Mouse (Mus musculus) heart, adult 18-20 months (tissue): ENCODE measurements around the gene Tmem52. TPM values are rescaled to one million over a fixed set of nuclear protein-coding genes. Genes with fewer than 3 reads are reported as not detected.
"Not testable (repeated sequence)": the region's sequence is repeated elsewhere in the genome, so short reads cannot be mapped to it uniquely, and the experiment has no call there.

Source experiments
- DNase-seq, 2 experiments: peaks; one replicate each; pipeline ENCODE4 v3.0.0; 2021 to 2022; ENCODE audit warnings: mixed read lengths in 1 of 2
- long read RNA-seq, 2 experiments: library from polyadenylated mRNA; stranded (forward); transcript quantifications; one replicate each; pipeline ENCODE4 v2.0.0; 2021
- total RNA-seq, 2 experiments: library from RNA; stranded (reverse); gene quantifications; 2 replicates each; pipeline ENCODE4 v1.2.3; 2021

Tmem52 gene
- total RNA-seq = 1 to 10 TPM; 4.8 to 6.4 TPM
- long read RNA-seq, experiment 1, partial matches to known transcripts = 4 of 14 reads
- long read RNA-seq, experiment 1, other reads (novel, unspliced or antisense) = 0 of 14 reads
- long read RNA-seq, experiment 2, partial matches to known transcripts = 0 of 4 reads
- long read RNA-seq, experiment 2, other reads (novel, unspliced or antisense) = 0 of 4 reads

DNA sequence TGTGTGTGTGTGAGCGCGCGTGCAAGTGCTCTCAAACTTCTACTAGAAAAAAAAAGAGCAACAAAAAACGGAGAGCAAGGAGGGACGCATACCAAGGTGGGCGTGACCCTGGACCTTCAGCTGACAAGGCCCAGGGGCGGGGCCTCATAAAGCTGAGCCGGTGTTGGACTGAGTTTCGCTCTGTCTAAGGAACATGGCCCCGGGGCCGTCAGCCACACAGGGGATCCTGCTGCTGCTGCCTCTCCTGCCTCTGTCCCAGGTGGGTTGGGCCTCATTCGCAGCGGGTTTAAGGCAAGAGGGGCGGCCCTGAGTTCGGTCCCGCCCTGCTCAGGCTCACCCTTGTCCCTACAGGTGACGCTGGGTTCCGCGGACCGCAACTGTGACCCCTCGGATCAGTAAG lies at the start of gene Tmem52:
Gene Tmem52 (plus strand): TSS at position 163 of the 400 bp plus-strand sequence.
- peak in 1 of 2 experiments; percentile 37 for DNase-seq

DNA sequence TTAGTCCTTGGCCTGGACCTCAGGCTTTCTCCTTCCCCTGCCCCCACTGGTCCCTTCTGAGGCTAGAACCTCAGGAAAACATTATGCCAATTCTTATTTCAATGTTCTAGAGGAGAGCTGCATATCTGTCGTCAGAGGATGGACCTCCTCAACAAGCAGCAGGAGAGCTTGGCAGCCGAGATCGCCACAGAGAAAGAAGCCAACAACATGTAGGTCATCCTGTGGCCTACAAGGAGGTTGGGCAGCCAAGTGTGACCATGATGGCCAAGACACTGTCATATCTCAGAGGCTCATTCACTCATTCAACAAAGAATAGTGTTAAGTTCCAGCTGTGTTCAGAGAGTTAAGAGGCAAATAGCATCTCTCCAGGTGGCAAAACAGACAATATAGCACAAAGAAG lies 48.8 kb upstream of the Tmem52 start:
- DNase-seq = no peak

DNA sequence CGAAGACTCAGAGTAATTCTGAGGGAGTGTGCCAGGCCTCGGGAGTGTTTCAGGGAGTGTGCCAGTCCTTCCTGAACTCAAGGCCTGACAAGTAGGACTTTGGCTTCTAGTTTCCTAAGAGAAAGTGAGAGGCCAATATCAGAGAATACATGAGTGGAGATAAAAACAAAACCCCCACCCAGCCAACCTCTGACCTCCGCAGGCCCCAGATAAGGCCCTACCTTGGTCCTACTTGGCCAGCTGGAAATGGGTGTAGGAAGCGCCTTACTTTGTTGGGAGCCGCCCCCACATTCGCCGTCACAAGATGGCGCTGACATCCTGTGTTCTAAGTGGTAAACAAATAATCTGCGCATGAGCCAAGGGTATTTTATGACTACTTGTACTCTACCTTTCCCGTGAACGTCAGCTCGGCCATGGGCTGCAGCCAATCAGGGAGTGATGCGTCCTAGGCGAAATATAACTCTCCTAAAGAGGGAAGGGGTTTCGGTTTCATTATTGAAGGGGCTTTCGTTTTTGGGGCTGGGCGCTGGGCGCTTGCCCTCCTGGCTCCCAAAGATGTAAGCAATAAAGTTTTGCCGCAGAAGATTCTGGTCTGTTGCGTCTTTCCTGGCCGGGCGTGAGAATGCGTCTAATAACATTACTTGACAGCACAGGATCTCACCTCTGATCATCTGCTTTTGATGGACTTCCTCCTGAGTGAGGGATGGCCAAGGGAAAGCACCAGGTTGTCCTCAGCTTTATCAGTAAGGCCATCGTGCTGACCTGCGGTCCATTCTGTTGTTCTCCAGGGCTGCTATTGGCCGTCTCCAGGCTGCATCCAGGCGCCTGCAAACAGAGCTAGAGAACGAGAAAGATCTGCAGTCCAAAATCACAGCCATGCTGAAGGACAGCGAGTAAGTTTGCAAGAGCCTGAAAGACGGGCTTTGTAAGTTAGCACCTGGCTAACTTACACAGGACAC lies 47.2 kb upstream of the Tmem52 start:
- not testable (repeated sequence) for DNase-seq

DNA sequence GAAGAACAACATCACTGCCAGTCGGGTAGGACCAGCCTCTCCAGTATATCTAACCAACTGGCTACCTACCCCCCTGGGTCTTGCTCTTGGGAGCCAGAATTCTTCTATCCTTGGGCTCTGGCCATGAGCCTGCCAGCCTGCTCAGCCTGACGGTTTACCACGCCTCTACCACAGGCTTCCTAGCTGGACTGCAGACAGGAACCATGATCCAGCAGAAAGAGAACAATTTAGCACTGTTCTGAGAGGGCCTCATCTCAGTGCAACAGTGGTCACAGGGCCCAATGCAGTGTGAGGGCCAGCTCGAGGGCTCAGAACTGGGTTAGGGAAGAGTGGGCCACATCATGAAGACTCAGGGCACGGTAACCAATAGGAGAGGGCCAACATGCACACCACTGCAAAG lies 44.9 kb upstream of the Tmem52 start:
- DNase-seq = no peak

DNA sequence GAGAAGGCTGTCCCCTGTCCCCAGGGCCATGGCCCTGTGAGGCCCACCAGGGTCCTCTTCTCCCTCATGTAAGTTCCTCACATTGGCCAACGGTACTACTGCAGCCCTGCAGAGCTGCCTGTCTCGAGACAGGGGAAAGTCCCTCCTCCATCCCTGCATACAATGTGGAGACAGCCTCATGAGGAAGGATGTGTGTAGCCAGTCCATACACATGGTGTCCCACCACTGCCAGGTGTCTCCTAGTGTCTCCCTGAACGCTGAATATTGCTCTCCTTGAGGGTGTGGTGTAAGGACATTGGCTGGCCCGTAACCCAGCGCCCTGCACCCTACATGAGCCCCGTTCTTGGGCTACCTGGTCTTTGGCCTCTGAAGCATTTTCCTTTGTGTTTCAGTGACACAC lies 42.6 kb upstream of the Tmem52 start:
- no peak for DNase-seq

DNA sequence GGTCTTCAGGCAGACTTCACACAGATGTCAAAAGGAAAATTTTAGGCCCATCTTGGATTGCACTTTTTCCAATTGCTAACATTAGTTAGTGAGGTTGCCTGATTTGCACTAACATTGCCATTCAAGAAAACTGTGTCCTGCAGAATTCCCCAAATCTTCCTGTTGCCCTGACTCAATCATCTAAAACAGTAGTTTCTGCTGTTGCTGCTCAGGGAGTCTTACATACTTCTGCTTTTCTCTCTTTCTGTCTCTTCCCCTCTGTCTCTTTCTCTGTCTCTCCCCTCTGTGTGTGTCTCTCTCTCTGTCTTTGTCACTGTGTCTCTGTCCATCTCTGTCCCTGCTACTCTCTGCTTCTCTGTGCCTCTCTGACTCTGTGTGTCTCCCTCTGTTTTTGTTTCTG lies 40.5 kb upstream of the Tmem52 start:
- no peak for DNase-seq

DNA sequence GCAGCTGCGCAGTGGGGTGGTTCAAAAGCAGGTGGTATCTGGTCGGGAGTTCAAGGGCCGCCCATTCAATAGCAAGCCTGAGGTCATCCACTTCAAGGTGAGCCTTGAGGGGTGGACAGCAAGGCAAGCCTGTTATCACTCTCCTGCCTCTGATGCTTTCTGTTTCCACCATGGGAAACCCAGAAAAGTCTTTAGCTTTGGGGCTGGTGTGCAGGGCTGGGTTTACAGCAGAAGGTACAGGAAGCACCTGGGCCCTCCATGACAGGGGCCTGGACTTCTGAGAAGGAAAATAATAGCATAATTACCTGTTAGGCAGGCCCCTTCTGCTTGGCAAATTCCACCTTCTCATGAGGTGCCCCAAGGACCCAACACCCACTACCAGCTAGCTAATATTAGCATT lies 39.7 kb upstream of the Tmem52 start:
- DNase-seq = no peak

DNA sequence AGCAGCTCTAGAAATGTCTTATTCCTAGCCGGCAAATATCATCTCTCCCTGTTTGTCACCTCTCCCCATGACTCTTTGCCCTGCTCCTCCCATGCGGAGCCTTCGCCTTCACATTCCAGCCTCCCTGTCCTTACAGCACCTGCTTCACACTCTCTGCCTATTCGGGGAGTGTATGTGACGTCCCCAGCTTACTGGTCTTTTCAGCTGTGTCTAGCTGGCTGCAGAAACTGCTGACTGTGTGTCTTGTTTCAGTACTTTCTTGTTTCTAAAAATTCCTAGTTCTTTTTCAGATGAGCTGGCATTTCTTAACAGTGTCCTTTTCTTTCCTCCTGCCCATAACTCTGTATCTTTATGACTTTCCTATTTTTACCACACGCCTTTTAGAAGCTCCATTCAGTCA lies 36.6 kb upstream of the Tmem52 start:
- no peak for DNase-seq

DNA sequence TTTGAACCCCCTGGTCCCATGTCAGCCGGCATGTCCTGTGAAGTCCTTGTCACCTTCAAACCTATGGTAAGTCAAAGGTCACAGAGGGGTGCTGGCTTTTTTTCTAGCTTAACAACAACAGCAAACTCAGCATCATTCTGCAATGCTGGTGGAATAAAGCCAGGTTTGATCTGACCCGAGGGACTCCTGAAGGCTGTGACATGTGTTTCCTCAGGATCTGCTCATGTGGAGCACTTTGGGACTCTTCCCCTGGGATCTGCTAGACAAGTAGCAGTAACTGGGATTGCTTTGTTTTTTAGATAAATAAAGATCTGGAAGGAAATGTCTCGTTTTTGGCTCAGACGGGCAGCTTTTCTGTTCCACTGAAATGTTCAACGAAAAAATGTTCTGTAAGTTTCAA lies 34.9 kb upstream of the Tmem52 start:
- peak in 1 of 2 experiments; percentile 14 for DNase-seq

DNA sequence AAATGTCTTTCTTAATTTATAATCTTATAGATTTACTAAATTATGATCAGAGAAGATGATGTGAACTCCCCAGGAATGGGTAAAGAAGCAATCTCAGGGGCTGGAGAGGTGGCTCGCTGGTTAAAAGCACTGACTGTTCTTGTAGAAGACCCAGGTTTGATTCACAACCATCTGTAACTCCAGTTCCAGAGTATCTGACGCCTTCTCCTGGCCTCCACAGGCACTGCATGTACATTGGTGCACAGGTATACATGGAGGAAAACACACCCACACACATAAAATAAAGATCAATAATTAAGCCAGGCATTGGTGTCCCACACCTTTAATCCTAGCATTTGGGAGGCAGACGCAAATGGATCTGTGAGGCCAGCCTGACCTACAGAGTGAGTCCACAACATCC lies 26.1 kb upstream of the Tmem52 start:
- DNase-seq = no peak

DNA sequence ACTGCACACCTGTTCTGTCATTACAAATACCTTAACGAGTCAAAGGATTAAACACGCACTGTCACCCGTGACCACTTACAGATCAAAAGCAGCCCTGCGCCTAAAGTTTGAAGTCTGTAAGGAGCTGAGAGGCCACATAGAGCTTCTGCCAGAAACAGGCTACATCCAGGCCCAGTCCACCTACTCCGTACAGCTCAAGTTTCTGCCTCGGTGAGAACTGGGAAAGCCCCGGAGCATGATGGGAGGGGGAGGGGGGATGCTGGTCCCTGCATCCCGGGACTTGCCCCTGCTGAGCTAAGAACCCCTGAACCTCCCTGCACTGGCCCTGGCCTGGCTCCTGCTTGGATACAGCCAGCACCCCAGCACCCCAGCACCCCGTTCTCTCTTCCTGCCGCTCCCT lies 17.3 kb upstream of the Tmem52 start:
- no peak for DNase-seq

DNA sequence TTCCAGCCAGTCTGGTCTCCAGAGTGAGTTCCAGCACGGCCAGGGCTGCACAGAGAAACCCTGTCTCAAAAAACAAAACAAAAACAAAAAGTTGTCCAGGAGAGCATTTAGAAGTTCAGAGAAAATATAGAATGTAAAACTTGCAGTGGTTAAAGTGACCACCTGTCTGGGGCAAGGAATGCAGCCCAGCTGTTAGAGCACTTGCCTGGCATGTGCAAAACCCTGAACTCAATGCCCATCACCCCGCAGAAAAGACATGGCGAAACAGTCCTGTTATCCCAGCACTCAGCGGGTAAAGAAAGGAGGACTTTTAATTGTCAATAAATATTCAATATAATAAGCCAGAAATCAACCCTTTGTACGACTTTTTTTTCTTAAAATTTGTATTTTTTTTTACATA lies 10.3 kb upstream of the Tmem52 start:
- DNase-seq = no peak

DNA sequence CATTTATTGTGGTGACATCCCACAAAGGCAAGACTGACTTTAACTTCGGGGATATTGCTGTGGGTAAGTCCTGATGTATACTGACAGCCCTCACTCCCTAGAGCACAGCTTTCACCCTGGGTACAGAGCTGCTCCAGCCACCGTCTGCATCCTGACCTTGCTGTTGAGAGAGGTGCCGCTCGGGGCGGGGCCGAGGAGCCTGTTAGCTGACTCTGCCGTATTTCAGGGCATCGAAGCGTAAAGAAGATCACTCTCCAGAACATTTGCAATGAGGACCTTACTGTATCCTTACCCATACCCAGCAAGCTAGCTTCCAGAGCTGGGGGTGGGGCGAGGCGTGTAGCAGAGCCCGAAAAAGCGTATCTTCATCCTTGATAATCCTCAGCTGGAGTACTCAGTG lies 5.9 kb upstream of the Tmem52 start:
- DNase-seq = no peak

DNA sequence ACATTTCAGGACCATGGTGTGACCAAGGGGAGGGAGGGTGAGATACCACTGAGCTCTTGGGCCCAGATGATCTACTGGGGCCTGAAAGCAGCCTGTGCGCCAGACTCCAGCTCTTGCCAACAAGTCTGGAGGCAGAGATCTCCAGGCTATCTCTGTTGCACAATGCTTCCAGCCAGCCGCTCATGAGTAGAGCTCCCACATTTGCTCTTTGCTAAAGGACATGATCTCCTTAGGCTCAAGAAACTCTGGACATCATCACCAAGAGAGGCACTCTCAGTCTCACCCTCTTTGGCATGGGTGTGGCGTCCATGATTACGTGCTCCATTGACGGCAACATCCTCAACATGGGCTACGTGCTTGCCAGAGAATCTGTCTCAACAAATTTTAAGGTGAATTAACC lies 5.3 kb upstream of the Tmem52 start:
- peak; percentile 28 to 64 for DNase-seq

DNA sequence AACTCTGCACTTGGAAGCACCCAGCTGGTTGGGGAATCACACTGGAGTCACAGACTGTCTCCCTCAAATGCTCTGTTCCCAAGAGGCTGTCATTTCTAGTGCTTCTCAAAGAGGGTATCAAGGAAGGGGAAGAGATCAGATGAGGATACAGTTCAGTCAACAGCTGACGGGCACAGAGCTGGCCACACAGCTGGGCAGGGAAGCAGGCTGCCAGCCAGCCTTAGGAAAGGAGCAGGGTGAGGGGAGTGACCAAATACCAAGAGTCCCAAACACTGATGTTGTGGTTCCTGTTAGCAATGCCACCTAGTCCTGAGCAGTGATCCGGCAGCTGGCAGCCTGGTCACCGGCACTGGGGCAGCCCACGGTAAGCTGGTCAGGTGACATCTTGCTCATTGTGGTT lies 4.9 kb upstream of the Tmem52 start:
- no peak for DNase-seq

DNA sequence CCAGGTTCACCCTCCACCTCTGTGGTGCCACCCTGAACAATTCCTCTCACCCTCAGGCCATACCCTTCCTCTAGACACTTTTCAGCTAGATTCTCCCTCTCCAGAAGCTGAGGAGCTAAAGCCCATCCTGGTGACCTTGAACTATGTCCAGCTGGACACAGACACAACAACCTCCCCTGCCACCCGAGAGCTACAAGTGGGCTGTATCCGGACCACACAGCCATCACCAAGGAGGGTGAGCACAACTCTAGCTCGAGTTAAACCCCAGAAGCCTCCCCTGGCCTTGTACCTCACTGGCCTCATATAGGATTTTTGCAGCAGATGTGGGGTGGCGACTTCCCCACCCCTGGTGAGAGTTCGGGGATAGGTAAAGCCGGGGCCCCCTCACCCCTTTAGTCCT lies 3.3 kb upstream of the Tmem52 start:
- no peak for DNase-seq

DNA sequence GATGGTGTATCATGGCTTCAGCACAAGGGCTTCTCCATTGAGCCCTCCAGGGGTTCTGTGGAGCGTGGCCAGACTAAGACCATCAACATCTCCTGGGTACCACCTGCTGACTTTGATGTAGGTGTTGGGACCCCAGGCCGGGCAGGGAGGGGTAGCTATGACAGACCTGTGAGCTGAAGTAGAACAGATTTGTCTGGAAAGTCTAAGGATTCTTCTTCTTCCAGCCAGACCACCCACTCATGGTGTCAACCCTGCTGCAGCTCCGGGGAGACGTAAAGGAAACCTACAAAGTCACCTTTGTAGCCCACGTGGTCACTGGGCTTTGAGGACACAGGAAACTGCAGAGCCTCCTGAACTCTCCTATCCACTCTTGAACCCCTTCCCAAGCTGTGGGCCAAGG lies 2.8 kb upstream of the Tmem52 start:
- no peak for DNase-seq

DNA sequence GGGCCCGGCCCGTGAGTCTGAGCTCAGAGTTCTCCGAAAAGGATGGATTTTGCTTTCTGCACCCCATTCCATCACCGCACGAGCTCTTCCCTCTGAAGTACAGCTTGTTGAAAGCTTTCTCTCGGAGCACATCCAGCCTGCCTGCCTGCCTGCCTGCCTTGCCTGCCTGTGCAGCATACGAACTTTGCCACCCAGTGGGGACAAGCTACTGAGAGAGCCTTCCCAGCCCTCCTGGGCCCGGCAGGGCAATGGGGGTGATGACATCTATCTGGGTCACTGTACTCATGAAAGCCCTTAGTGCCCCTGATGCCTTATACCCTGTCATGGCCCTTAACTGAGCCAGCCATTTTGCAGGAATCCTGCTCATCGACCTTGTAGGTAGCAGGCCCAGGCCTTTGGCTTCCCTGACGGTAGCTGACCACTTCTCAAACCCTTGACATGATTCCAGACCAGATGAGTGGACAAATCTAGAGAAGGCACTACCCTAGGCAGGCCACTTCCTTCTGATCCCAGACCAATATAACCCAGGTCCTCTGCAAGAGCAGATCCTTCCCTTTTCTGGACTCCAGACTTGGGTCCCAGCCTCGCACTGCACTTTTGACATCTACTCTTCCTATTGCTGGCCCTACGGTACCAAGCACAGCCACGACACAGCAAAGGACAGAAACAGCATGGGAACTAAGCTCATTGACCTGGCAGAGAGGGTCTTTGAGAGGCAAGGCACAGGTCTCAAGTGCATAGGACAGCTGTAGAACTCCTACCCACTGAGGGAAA lies 1.5 kb upstream of the Tmem52 start:
- DNase-seq = no peak

DNA sequence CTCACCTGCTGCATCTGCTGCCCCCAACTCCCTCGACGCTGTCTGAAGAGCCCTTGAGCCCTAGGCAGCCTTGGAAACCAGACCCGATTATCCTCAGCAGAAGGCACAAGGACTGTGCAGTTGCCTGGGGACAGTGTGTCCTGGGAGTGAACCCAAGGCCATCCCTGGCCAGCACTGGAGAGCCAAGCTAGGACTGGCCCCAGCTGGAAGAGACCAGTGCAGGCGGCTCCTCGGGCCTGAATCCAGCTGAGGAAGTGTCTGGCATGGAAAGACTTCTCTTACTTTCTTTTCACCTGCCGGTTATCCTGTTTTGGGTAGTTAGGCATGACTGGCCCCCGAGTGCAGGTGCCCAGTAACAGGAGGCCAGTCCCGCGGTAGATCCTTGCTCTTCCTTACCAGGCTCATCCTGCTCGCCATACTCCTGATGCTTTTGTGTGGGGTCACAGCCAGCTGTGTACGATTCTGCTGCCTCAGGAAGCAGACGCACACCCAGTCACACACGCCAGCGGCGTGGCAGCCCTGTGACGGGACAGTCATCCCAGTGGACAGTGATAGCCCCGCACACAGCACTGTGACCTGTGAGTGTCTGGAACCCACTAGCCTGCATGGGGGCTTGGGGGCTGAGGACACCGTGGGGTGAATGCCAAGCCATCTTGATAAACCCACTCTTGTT lies 812 bp downstream of the Tmem52 start:
- DNase-seq = peak; percentile 73 to 89

DNA sequence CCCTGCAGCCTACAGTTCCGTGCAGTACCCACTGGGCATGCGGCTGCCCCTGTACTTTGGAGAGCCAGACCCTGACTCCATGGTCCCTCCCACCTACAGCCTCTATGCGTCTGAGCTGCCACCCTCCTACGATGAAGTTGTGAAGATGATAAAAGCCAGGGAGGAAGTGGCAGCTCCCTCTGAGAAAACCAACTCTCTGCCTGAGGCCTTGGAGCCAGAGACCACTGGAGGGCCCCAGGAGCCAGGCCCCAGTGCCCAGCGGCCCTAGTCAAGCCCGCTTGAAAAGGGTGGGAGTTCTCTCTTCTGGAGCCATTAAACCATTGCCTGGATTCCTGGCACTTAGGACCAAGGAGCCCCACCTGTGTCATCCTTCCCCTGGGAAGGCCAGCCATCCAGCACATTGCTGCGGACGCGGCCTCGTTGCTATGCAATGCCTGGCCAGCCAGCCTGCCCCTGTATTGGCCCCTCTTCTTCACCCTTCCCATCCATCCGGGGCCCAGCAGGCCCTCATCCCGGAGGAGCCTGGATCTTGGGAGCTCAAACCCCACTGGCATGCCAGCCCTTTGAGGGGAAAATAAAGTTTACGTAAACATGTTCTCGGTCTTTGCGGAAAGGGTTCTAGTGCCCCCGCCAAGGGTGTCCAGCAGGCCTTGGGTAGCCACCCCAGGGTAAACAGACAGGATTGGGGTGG lies 1.5 kb downstream of the Tmem52 start:
- DNase-seq = no peak

DNA sequence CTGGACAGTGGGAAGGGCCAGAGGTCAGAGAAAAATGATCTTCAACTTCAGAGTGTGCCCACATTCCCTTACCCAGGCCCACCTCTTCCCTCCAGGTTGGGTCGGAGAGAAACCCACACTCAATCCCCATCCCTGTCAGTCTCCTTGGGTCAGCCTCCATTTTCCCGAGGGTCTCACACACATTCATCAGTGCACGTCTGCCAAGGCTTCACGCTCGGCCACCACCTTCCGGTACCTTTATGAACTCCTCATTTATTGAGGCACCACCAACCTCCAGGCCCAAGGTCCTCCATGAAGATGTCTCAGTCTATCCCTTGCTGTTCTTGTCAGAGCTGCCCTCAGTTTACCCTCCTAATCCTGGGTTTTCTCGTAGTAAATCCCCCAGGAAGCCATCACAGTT lies 2.1 kb downstream of the Tmem52 start:
- DNase-seq = no peak

DNA sequence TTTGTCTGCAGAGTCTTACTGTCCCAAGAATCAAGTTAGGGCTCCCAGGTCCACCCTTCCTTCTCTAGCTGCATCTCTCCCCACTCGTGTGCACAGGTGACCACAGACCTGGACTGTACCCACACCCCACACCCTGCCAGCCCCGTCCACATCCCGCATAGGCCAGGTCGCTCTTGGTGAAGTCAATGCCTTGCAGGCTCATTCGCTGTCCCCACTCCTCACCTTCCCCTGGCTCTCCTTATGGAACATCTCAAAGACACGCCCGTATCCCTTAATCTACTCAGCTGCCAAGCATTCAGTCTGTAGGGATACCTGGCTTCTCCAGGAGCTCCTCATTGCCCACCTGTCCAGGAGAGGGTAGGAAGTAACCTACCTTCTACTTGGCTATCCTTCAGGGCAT lies 2.5 kb downstream of the Tmem52 start:
- no peak for DNase-seq
